In the genomic region with DNA sequence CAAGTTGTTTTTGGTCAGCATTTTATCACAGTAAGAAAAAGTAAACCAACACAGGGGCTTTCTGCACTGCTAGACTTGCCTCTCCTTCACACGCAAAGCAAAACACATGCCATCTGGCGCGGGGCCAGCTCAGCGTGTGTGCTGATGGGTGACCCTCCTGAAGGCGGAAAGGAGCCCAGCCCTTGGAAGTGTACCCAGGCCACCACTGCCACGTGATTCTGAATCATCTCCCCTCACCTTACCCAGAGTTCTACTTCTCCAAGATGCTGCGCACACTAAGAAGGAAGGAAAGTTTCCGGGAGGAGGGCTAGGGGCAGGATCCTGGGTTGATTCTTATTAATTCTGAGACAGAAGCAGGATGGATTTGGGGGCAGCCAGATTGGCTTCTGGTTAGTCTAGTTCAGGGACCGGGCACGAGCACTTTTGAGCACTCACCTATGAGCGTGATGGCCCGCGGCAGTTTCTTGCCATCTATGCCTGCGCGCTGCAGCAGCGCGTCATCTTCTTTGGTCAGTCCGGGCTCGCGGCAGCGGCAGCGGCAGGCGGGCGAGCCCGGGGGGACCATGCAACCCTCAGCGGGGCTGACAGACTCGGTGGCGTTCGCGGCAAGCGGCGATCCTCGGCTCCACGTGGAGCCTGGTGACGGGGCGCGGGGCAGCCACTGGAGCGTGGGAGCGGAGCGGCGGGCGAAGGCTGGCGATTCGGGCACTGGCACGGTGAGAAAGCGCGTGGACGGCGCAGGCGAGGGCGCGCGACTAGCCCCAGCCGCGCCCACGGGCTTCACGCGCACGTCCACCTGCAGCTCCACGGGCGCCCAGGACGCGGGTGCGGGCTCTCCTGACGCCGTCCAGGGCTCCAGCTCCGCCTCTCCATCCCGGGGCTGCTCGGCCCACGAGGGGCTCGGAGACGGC, we compare ENCODE assay signal across 8 mouse cellular contexts. TPM values are rescaled to one million over a fixed set of nuclear protein-coding genes. Genes with fewer than 3 reads are reported as not detected.
DNase-seq lines count a peak whose midpoint lies in the region; ATAC-seq lines count a peak whose summit lies in the region.

No protein-coding gene starts in this region.

- DNase-seq in heart, adult 18-20 months: peak; percentile 35 to 71
- no peak for DNase-seq in heart, postnatal 25 days (ENCODE audit: low spot score)
- DNase-seq in adrenal gland, postnatal 10 days: peak; percentile 65
- DNase-seq in liver, embryonic 11.5 days (ENCODE audit: low spot score): peak; percentile 55
- peak; percentile 56 for DNase-seq in neural tube, embryonic 11.5 days (ENCODE audit: low spot score)
- no peak for DNase-seq in c-Kit-positive CD71-positive TER-119-positive erythroid progenitor cells, embryonic 14.5 days (ENCODE audit: low spot score)

- intact Hi-C loops in heart, postnatal 25 days (cut with DNase I): no loop called here

- no peaks in the 10 kb centered on the region for H3K9me3 ChIP-seq in forebrain, embryonic 15.5 days
- no peaks in the 10 kb centered on the region for H3K9me3 ChIP-seq in hindbrain, embryonic 16.5 days (ENCODE audit: control insufficient read depth, low read length)
- H3K9me3 ChIP-seq in liver, embryonic 11.5 days (ENCODE audit: control insufficient read depth, low read length): no peaks in the 10 kb centered on the region
- no peaks in the 10 kb centered on the region for H3K9me3 ChIP-seq in neural tube, embryonic 11.5 days (ENCODE audit: control insufficient read depth, low read length)

- H3K4me3 ChIP-seq in forebrain, embryonic 15.5 days: peak overlapping the region; percentile 57
- H3K4me3 ChIP-seq in hindbrain, embryonic 16.5 days (ENCODE audit: low read length): peak overlapping the region; percentile 58
- H3K4me3 ChIP-seq in liver, embryonic 11.5 days (ENCODE audit: low read depth, low read length): peak overlapping the region; percentile 61
- peak overlapping the region; percentile 50 for H3K4me3 ChIP-seq in neural tube, embryonic 11.5 days (ENCODE audit: low read depth, low read length)

- H3K4me2 ChIP-seq in forebrain, embryonic 15.5 days (replicated peaks): peak overlapping the region; percentile 100
- H3K4me2 ChIP-seq in hindbrain, embryonic 16.5 days (ENCODE audit: low read length): peak overlapping the region; percentile 95
- peak overlapping the region; percentile 98 for H3K4me2 ChIP-seq in liver, embryonic 11.5 days
- H3K4me2 ChIP-seq in neural tube, embryonic 11.5 days (ENCODE audit: low read depth): peak overlapping the region; percentile 97

- no peak overlapping the region for H3K27ac ChIP-seq in forebrain, embryonic 15.5 days (replicated peaks)
- no peak overlapping the region for H3K27ac ChIP-seq in hindbrain, embryonic 16.5 days (ENCODE audit: low read depth, low read length)
- H3K27ac ChIP-seq in liver, embryonic 11.5 days (ENCODE audit: low read depth, low read length): no peak overlapping the region
- no peak overlapping the region for H3K27ac ChIP-seq in neural tube, embryonic 11.5 days (ENCODE audit: low read depth, low read length)

- peaks cover 21% of the 10 kb centered on the region for H3K4me1 ChIP-seq in forebrain, embryonic 15.5 days
- H3K4me1 ChIP-seq in hindbrain, embryonic 16.5 days (ENCODE audit: control insufficient read depth, insufficient read depth, low read depth, low read length): peaks cover 16% of the 10 kb centered on the region
- H3K4me1 ChIP-seq in liver, embryonic 11.5 days (replicated peaks; ENCODE audit: control insufficient read depth, insufficient read depth, low read length): peaks cover 13% of the 10 kb centered on the region
- peaks cover 16% of the 10 kb centered on the region for H3K4me1 ChIP-seq in neural tube, embryonic 11.5 days (ENCODE audit: control insufficient read depth, insufficient read depth, low read length)

- no peaks in the 10 kb centered on the region for H3K36me3 ChIP-seq in forebrain, embryonic 15.5 days
- H3K36me3 ChIP-seq in hindbrain, embryonic 16.5 days (ENCODE audit: control insufficient read depth, insufficient read depth, low read length): no peaks in the 10 kb centered on the region
- H3K36me3 ChIP-seq in liver, embryonic 11.5 days (ENCODE audit: control insufficient read depth, insufficient read depth, low read length): no peaks in the 10 kb centered on the region
- H3K36me3 ChIP-seq in neural tube, embryonic 11.5 days (ENCODE audit: control insufficient read depth, insufficient read depth, low read length): no peaks in the 10 kb centered on the region

- WGBS in forebrain, embryonic 15.5 days: under 1% methylated on average over 63 of the region's 72 CpGs
- 1% methylated on average over 69 of the region's 72 CpGs for WGBS in hindbrain, embryonic 16.5 days
- 2% methylated on average over 72 of the region's 72 CpGs for WGBS in liver, embryonic 11.5 days
- 1% methylated on average over 69 of the region's 72 CpGs for WGBS in neural tube, embryonic 11.5 days

- H3K27me3 ChIP-seq in forebrain, embryonic 15.5 days: peaks cover 49% of the 10 kb centered on the region
- peaks cover 24% of the 10 kb centered on the region for H3K27me3 ChIP-seq in hindbrain, embryonic 16.5 days (replicated peaks; ENCODE audit: control insufficient read depth, insufficient read depth, low read length)
- peaks cover 75% of the 10 kb centered on the region for H3K27me3 ChIP-seq in liver, embryonic 11.5 days (replicated peaks; ENCODE audit: control insufficient read depth, insufficient read depth, low read length)
- H3K27me3 ChIP-seq in neural tube, embryonic 11.5 days (ENCODE audit: control insufficient read depth, insufficient read depth, low read length): peaks cover 48% of the 10 kb centered on the region

- peak; percentile 78 for ATAC-seq in forebrain, embryonic 15.5 days (replicated peaks)
- peak; percentile 70 for ATAC-seq in hindbrain, embryonic 16.5 days
- ATAC-seq in liver, embryonic 11.5 days (replicated peaks; ENCODE audit: low FRiP score): 0 out of 2 replicates have a peak, but pooled peaks have one; percentile 35
- peak; percentile 67 for ATAC-seq in neural tube, embryonic 11.5 days (ENCODE audit: insufficient read depth, low FRiP score, low TSS enrichment)

- H3K9ac ChIP-seq in forebrain, embryonic 15.5 days (replicated peaks): peak overlapping the region; percentile 39
- H3K9ac ChIP-seq in hindbrain, embryonic 16.5 days (ENCODE audit: low read depth, low read length): peak overlapping the region; percentile 64
- peak overlapping the region; percentile 16; the same call in 1 of the 2 replicates for H3K9ac ChIP-seq in liver, embryonic 11.5 days (ENCODE audit: low read depth, low read length)
- peak overlapping the region; percentile 49 for H3K9ac ChIP-seq in neural tube, embryonic 11.5 days (ENCODE audit: low read length)

RNA-seq across cellular contexts. Expression of gene Klrg2, which starts 0.8 kb away (rescaled TPM):
- total RNA-seq in heart, adult 18-20 months (2021): under 1 TPM; 0.21 to 0.37 TPM
- total RNA-seq in heart, postnatal 25 days (2021): under 1 TPM; 0.36 to 0.81 TPM
- under 1 TPM; 0.42 to 0.96 TPM for total RNA-seq in adrenal gland, postnatal 10 days (2021)
- 0.14 TPM in 1 of 2 replicates, not detected in the other for polyA plus RNA-seq in forebrain, embryonic 15.5 days (2015; fragmentation: Nextera tagmentation; extraction: Ambion mirVana)
- 0.15 and 0.21 TPM in 2 replicates for polyA plus RNA-seq in hindbrain, embryonic 16.5 days (2015; fragmentation: Nextera tagmentation; extraction: Ambion mirVana)
- polyA plus RNA-seq in liver, embryonic 11.5 days (2014; fragmentation: Nextera tagmentation; extraction: Ambion mirVana): 0.05 and 0.12 TPM in 2 replicates
- 0.07 TPM in 1 of 2 replicates, not detected in the other for polyA plus RNA-seq in neural tube, embryonic 11.5 days (2014; fragmentation: Nextera tagmentation; extraction: Ambion mirVana)

RNA-seq across cellular contexts. Expression of gene Clec2l, which starts 26.7 kb away (rescaled TPM):
- 1 to 10 TPM; 1.3 to 1.4 TPM for total RNA-seq in heart, adult 18-20 months (2021)
- 1 to 10 TPM; 1.6 to 1.7 TPM for total RNA-seq in heart, postnatal 25 days (2021)
- total RNA-seq in adrenal gland, postnatal 10 days (2021): 1 to 10 TPM; 3.2 to 4.2 TPM
- polyA plus RNA-seq in forebrain, embryonic 15.5 days (2015; fragmentation: Nextera tagmentation; extraction: Ambion mirVana): 8.6 and 14.4 TPM in 2 replicates
- polyA plus RNA-seq in hindbrain, embryonic 16.5 days (2015; fragmentation: Nextera tagmentation; extraction: Ambion mirVana): 27.4 and 28.2 TPM in 2 replicates
- polyA plus RNA-seq in liver, embryonic 11.5 days (2014; fragmentation: Nextera tagmentation; extraction: Ambion mirVana): 0.29 and 0.43 TPM in 2 replicates
- polyA plus RNA-seq in neural tube, embryonic 11.5 days (2014; fragmentation: Nextera tagmentation; extraction: Ambion mirVana): 4.7 and 6.5 TPM in 2 replicates

Comparison
In these comparisons a context has a peak if more than half of its experiments do, and no peak if none do; other contexts are left out.
1. DNase-seq: peak in heart, adult 18-20 months (2 of 2), adrenal gland, postnatal 10 days (single experiment), liver, embryonic 11.5 days (single experiment) and neural tube, embryonic 11.5 days (single experiment); none in heart, postnatal 25 days (single experiment) and c-Kit-positive CD71-positive TER-119-positive erythroid progenitor cells, embryonic 14.5 days (single experiment).
2. Peak in every context shown above with its lines, with median percentiles within 50 percentile points of each other: ATAC-seq, H3K4me2 ChIP-seq, H3K4me3 ChIP-seq and H3K9ac ChIP-seq.